Comparison of ENCODE assay signal across 12 mouse cellular contexts in the genomic region with DNA sequence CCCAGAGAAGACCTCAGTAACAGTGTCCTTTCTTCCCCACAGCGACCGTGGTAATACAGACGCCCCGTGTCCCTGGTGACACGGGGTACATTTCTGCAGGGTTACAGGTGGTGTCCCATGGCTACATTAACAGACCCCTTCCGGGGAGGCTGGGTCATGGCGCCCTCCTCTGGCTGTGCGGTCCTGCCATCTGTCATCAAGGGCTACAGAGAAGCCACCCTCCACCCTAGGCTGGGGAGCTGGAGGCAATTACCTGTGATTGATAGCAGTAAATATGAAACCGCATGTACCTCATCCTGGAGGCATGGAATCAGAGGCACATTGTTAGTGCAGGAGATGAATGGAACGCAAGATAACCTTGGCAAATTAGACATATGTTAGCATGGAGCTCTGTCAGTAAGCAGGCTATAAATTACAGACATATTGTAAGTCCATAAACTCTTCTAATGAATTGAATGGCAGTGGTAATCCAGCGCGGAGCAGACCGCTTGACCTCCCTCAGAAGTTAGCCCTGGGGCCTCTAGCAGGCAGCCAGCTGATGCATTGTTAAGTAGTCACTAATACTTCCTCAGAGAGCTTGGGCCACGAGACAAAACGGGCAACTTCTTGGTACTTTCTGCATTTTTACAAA. TPM values are rescaled to one million over a fixed set of nuclear protein-coding genes. Genes with fewer than 3 reads are reported as not detected.
DNase-seq lines count a peak whose midpoint lies in the region; ATAC-seq and TF ChIP-seq lines count a peak whose summit lies in the region.
"Had no signal": no experiment of that assay in that cellular context is flagged by ENCODE, and none has a peak within 500 bp of the region (broad histone marks: within the 10 kb centered on the region; RNA-seq: fewer than 3 reads in every experiment).

No protein-coding gene starts in this region.

- 0 out of 2 replicates have a peak, but pooled peaks cover 4% of the 10 kb centered on the region for H3K27me3 ChIP-seq in intestine, postnatal 0 days (replicated peaks; ENCODE audit: control insufficient read depth, insufficient read depth, low read length)
- no peaks in the 10 kb centered on the region for H3K27me3 ChIP-seq in intestine, embryonic 15.5 days (replicated peaks)
- H3K27me3 ChIP-seq in neural tube, embryonic 15.5 days (replicated peaks), result peaks cover 64% of the 10 kb centered on the region

- H3K4me3 ChIP-seq in intestine, postnatal 0 days (ENCODE audit: low read depth, low read length), result no peak overlapping the region
- no peak overlapping the region for H3K4me3 ChIP-seq in intestine, embryonic 15.5 days (replicated peaks)
- H3K4me3 ChIP-seq in neural tube, embryonic 15.5 days (replicated peaks), result no peak overlapping the region
- H3K4me3 ChIP-seq: lung, embryonic 15.5 days; myocyte had no signal

- 61% methylated on average over 15 of the region's 15 CpGs for WGBS in intestine, postnatal 0 days
- 63% methylated on average over 15 of the region's 15 CpGs for WGBS in intestine, embryonic 15.5 days
- WGBS in neural tube, embryonic 15.5 days, result 21% methylated on average over 15 of the region's 15 CpGs

- no peaks in the 10 kb centered on the region for H3K4me1 ChIP-seq in intestine, postnatal 0 days (replicated peaks; ENCODE audit: control insufficient read depth, insufficient read depth, low read length)
- H3K4me1 ChIP-seq in intestine, embryonic 15.5 days (replicated peaks), result no peaks in the 10 kb centered on the region
- 0 out of 2 replicates have a peak, but pooled peaks cover 6% of the 10 kb centered on the region for H3K4me1 ChIP-seq in neural tube, embryonic 15.5 days
- H3K4me1 ChIP-seq: lung, embryonic 15.5 days had no signal

- no peak overlapping the region for H3K4me2 ChIP-seq in intestine, postnatal 0 days (replicated peaks; ENCODE audit: low read depth)
- H3K4me2 ChIP-seq in intestine, embryonic 15.5 days (replicated peaks), result no peak overlapping the region
- H3K4me2 ChIP-seq in neural tube, embryonic 15.5 days, result no peak overlapping the region
- H3K4me2 ChIP-seq: lung, embryonic 15.5 days had no signal

- peak; percentile 46 for DNase-seq in neural tube, embryonic 10.5 days (ENCODE audit: extremely low spot score, low spot score)
- DNase-seq in hindlimb bud, embryonic 11.5 days (ENCODE audit: extremely low spot score, low read depth, low spot score), result peak; percentile 60
- DNase-seq in thymus, postnatal 4 days, result no peak
- DNase-seq in left cerebral cortex, postnatal 10 days (ENCODE audit: extremely low spot score in 1 of 2, low spot score in 2 of 2), result no peak
- DNase-seq: right cerebral cortex, postnatal 14 days had no signal

- H3K36me3 ChIP-seq in intestine, postnatal 0 days (ENCODE audit: control insufficient read depth, insufficient read depth), result no peaks in the 10 kb centered on the region
- no peaks in the 10 kb centered on the region for H3K36me3 ChIP-seq in intestine, embryonic 15.5 days
- H3K36me3 ChIP-seq in neural tube, embryonic 15.5 days, result no peaks in the 10 kb centered on the region
- H3K36me3 ChIP-seq: lung, embryonic 15.5 days had no signal

- no peaks in the 10 kb centered on the region for H3K9me3 ChIP-seq in intestine, postnatal 0 days (ENCODE audit: control insufficient read depth)
- H3K9me3 ChIP-seq in intestine, embryonic 15.5 days, result no peaks in the 10 kb centered on the region
- H3K9me3 ChIP-seq in neural tube, embryonic 15.5 days (replicated peaks), result no peaks in the 10 kb centered on the region
- H3K9me3 ChIP-seq: lung, embryonic 15.5 days had no signal

- no peak overlapping the region for H3K27ac ChIP-seq in intestine, postnatal 0 days (ENCODE audit: low read depth, low read length)
- no peak overlapping the region for H3K27ac ChIP-seq in intestine, embryonic 15.5 days
- H3K27ac ChIP-seq in neural tube, embryonic 15.5 days (replicated peaks), result no peak overlapping the region
- H3K27ac ChIP-seq: lung, embryonic 15.5 days had no signal

- H3K9ac ChIP-seq in intestine, postnatal 0 days (ENCODE audit: low read depth, low read length), result no peak overlapping the region
- H3K9ac ChIP-seq in intestine, embryonic 15.5 days, result no peak overlapping the region
- no peak overlapping the region for H3K9ac ChIP-seq in neural tube, embryonic 15.5 days (replicated peaks)
- H3K9ac ChIP-seq: lung, embryonic 15.5 days had no signal

- ATAC-seq in intestine, postnatal 0 days, result no peak
- ATAC-seq in intestine, embryonic 15.5 days, result no peak
- ATAC-seq in neural tube, embryonic 15.5 days (ENCODE audit: low FRiP score), result no peak

- intact Hi-C loops in left cerebral cortex, postnatal 10 days (cut with DNase I), result no loop called here

- TF ChIP-seq CTCF in intestine, postnatal 0 days (IDR thresholded peaks at IDR 0.05; ENCODE audit: low read depth), result peak; percentile 32; the same call in 1 of the 2 replicates

RNA-seq across cellular contexts. Expression of gene Spaca7, which starts 17.2 kb away (rescaled TPM):
- polyA plus RNA-seq in intestine, postnatal 0 days (2015; fragmentation: Nextera tagmentation; extraction: Ambion mirVana), result 0.29 and 0.50 TPM in 2 replicates
- polyA plus RNA-seq in intestine, embryonic 15.5 days (2015; fragmentation: Nextera tagmentation; extraction: Ambion mirVana), result 0.33 TPM in 1 of 2 replicates, not detected in the other
- not detected in 2 replicates for polyA plus RNA-seq in neural tube, embryonic 15.5 days (2015; fragmentation: Nextera tagmentation; extraction: Ambion mirVana)
- total RNA-seq in left cerebral cortex, postnatal 10 days (2021), result not detected
- total RNA-seq: gastrocnemius, postnatal 4 days; layer of hippocampus, postnatal 25 days had no signal
- polyA plus RNA-seq: lung, embryonic 15.5 days; myocyte had no signal

Comparison
In these comparisons a context has a peak if more than half of its experiments do, and no peak if none do; other contexts are left out.
1. DNase-seq: peak in neural tube, embryonic 10.5 days (single experiment) and hindlimb bud, embryonic 11.5 days (single experiment); none in thymus, postnatal 4 days (single experiment) and left cerebral cortex, postnatal 10 days (0 of 2).